Mouse (Mus musculus) heart, adult 2 months (tissue): ENCODE results near the gene Rpl29. TPM values are rescaled to one million over a fixed set of nuclear protein-coding genes. Genes with fewer than 3 reads are reported as not detected.

Source experiments
- DNase-seq, 2 experiments: peaks; one replicate each; pipeline ENCODE4 v3.0.0; 2021
- H3K27ac ChIP-seq: fragments of 200-600 bp; 2 replicates; pipeline ENCODE4 v1.8.1; 2022
- H3K27me3 ChIP-seq: fragments of 200-500 bp; 2 replicates; pipeline ENCODE4 v1.6.1; 2012; ENCODE audit warnings: mild to moderate bottlenecking, low read length, inconsistent platforms, mixed read lengths; ENCODE audit not compliant: control insufficient read depth, insufficient read depth
- H3K36me3 ChIP-seq: fragments of 200-500 bp; 2 replicates; pipeline ENCODE4 v1.6.1; 2012; ENCODE audit warnings: low read length, inconsistent platforms; ENCODE audit not compliant: control insufficient read depth, insufficient read depth
- H3K4me1 ChIP-seq: fragments of 200-500 bp; 2 replicates; pipeline ENCODE4 v1.6.1; 2011; ENCODE audit warnings: low read length; ENCODE audit not compliant: control insufficient read depth, insufficient read depth
- H3K4me3 ChIP-seq: fragments of 200-600 bp; 2 replicates; pipeline ENCODE4 v1.8.1; 2022
- H3K79me2 ChIP-seq: fragments of 200-500 bp; replicated peaks from 2 replicates; pipeline ENCODE4 v1.6.1; 2012; ENCODE audit warnings: mild to moderate bottlenecking, inconsistent platforms, low read length, moderate library complexity, mixed read lengths; ENCODE audit not compliant: control insufficient read depth, insufficient read depth
- H3K9ac ChIP-seq: fragments of 200-500 bp; 2 replicates; pipeline ENCODE4 v1.6.1; 2012; ENCODE audit warnings: low read depth, mild to moderate bottlenecking, control low read depth, inconsistent platforms, low read length, mixed read lengths
- CTCF ChIP-seq: fragments of 200-600 bp; IDR thresholded peaks from 2 replicates; pipeline ENCODE4 v1.8.1; 2022; ENCODE audit warnings: antibody characterized with exemption, mild to moderate bottlenecking, moderate library complexity
- EP300 ChIP-seq: fragments of 200-500 bp; IDR thresholded peaks from 2 replicates; pipeline ENCODE4 v1.6.1; 2011; ENCODE audit warnings: low read depth, low read length, control low read depth; ENCODE audit not compliant: insufficient read depth
- POLR2A ChIP-seq: fragments of 200-500 bp; IDR thresholded peaks from 2 replicates; pipeline ENCODE4 v1.6.1; 2011; ENCODE audit warnings: mild to moderate bottlenecking, low read depth, low read length, control low read depth; ENCODE audit not compliant: insufficient read depth
- WGBS: fragments of 180-500 bp; shearing (Covaris S2); methylation state at CpG from one replicate; pipeline ENCODE4 v1.1.7; 2018; 5-methylcytosine and 5-hydroxymethylcytosine counted together
- intact Hi-C: fragments of 180-260 bp; cut with DNase I; formaldehyde crosslinking; loops from one replicate; pipeline ENCODE4 v1.15.1; 2025
- polyA plus RNA-seq: library from polyadenylated mRNA; depleted of rRNA; stranded (reverse); fragments of >200 nt; gene quantifications from 2 replicates; pipeline ENCODE4 v1.2.3, GENCODE M21; 2012
- total RNA-seq, 2 experiments: library from RNA; stranded (reverse); gene quantifications; 2 replicates each; pipeline ENCODE4 v1.2.3; 2021

The Rpl29 gene
- total and polyA plus RNA-seq, 3 experiments, result 251 to 296 (median 287) TPM

- H3K27me3 ChIP-seq, result no peaks in the 10 kb centered on the region
- peak overlapping the region; percentile 47 for H3K4me3 ChIP-seq
- WGBS, result 52% methylated on average over 7 of the region's 7 CpGs
- peaks cover 13% of the 10 kb centered on the region for H3K4me1 ChIP-seq
- peak; percentile 53 to 54 for DNase-seq
- no peaks in the 10 kb centered on the region for H3K36me3 ChIP-seq
- intact Hi-C loops, result loop anchor here (5.0 kb wide), 3 partner anchors 108 to 188 kb away; partner anchors contain the start of gene Dusp7
- H3K9ac ChIP-seq, result peak overlapping the region; percentile 32; the same call in 1 of the 2 replicates
- peak overlapping the region; percentile 96 for H3K27ac ChIP-seq
- TF ChIP-seq POLR2A (no peak), EP300 (no peak), CTCF (no peak)
- H3K79me2 ChIP-seq, result no peaks in the 10 kb centered on the region
Observed at GRCm38 (mm10) chr9:106475046-106475445, 45.8 kb downstream of the Rpl29 start.

GRCm38 (mm10) chr9:106475663-106476001 is 46.4 kb downstream of the Rpl29 start, which contains the start of gene Rrp9:
Rrp9 (plus strand) TSS chr9:106475963.
- DNase-seq, result no peak
- H3K27me3 ChIP-seq, result no peaks in the 10 kb centered on the region
- no peaks in the 10 kb centered on the region for H3K79me2 ChIP-seq
- no peaks in the 10 kb centered on the region for H3K36me3 ChIP-seq
- peak within 1 kb of the TSS; percentile 96 for H3K27ac ChIP-seq
- peak within 1 kb of the TSS; percentile 54 for H3K9ac ChIP-seq
- intact Hi-C loops, result loop anchor here (1.0 to 5.0 kb wide), 5 partner anchors 27 to 188 kb away; partner anchors contain the start of genes Dusp7 and Rpl29
- peaks cover 13% of the 10 kb centered on the region for H3K4me1 ChIP-seq
- no peak for TF ChIP-seq EP300
- no peak for TF ChIP-seq POLR2A
- no peak for TF ChIP-seq CTCF
- H3K4me3 ChIP-seq, result peak within 1 kb of the TSS; percentile 47
- WGBS, result 76% methylated on average over 10 of the region's 10 CpGs

GRCm38 (mm10) chr9:106476002-106476923 is 47.0 kb downstream of the Rpl29 start:
- peak; percentile 77 to 84 for DNase-seq
- Histone ChIP-seq H3K4me3 (peak overlapping the region; percentile 47), H3K79me2 (no peaks in the 10 kb centered on the region), H3K27me3 (no peaks in the 10 kb centered on the region), H3K9ac (peak overlapping the region; percentile 54), H3K27ac (peak overlapping the region; percentile 96), H3K4me1 (peaks cover 13% of the 10 kb centered on the region), H3K36me3 (no peaks in the 10 kb centered on the region)
- intact Hi-C loops, result loop anchor here (1.0 to 5.0 kb wide), 5 partner anchors 28 to 189 kb away; partner anchors contain the start of genes Dusp7 and Rpl29
- 8% methylated on average over 16 of the region's 16 CpGs for WGBS
- peak; percentile 53; the same call in 1 of the 2 replicates for TF ChIP-seq POLR2A
- TF ChIP-seq EP300, result no peak

- peak; percentile 98 to 100 for DNase-seq
- no peaks in the 10 kb centered on the region for H3K27me3 ChIP-seq
- WGBS, result under 1% methylated on average over 41 of the region's 41 CpGs
- no peaks in the 10 kb centered on the region for H3K79me2 ChIP-seq
- TF ChIP-seq CTCF (peak; percentile 99), POLR2A (no peak), EP300 (peak; percentile 91)
- peak within 1 kb of the TSS; percentile 54 for H3K9ac ChIP-seq
- intact Hi-C loops, result loop anchor here (1.0 to 5.0 kb wide), 6 partner anchors 29 to 190 kb away; partner anchors contain the start of genes Dusp7 and Rpl29
- no peaks in the 10 kb centered on the region for H3K36me3 ChIP-seq
- peak within 1 kb of the TSS; percentile 74 for H3K4me3 ChIP-seq
- H3K27ac ChIP-seq, result peak within 1 kb of the TSS; percentile 96
- H3K4me1 ChIP-seq, result peaks cover 13% of the 10 kb centered on the region
Observed at GRCm38 (mm10) chr9:106476924-106477484, 47.8 kb downstream of the Rpl29 start, which contains the start of gene Parp3. Parp3 (minus strand) TSS chr9:106476949.

- DNase-seq, result no peak
- TF ChIP-seq POLR2A, result no peak
- TF ChIP-seq CTCF, result no peak
- no peak for TF ChIP-seq EP300
- Histone ChIP-seq H3K4me3 (peak overlapping the region; percentile 74), H3K4me1 (peaks cover 9% of the 10 kb centered on the region), H3K9ac (peak overlapping the region; percentile 54), H3K79me2 (no peaks in the 10 kb centered on the region), H3K27me3 (no peaks in the 10 kb centered on the region), H3K36me3 (no peaks in the 10 kb centered on the region), H3K27ac (peak overlapping the region; percentile 69)
- intact Hi-C loops, result loop anchor here (1.0 to 5.0 kb wide), 5 partner anchors 49 to 190 kb away; partner anchors contain the start of genes Dusp7 and Rpl29
- 1% methylated on average over 16 of the region's 16 CpGs for WGBS
Observed at GRCm38 (mm10) chr9:106477649-106478048, 48.4 kb downstream of the Rpl29 start.
